ENCODE assay signal across 7 mouse cellular contexts in genomic region chr6:124759259-124759658, GRCm38 (mm10). TPM values are rescaled to one million over a fixed set of nuclear protein-coding genes. Genes with fewer than 3 reads are reported as not detected.
DNase-seq lines count a peak whose midpoint lies in the region; ATAC-seq and TF ChIP-seq lines count a peak whose summit lies in the region.

No protein-coding gene starts in this region.

- peak; percentile 61 for ATAC-seq in activated CD4-positive, CD25-positive, alpha-beta regulatory T cell, adult 4 months
- no peak for ATAC-seq in hindbrain, embryonic 16.5 days

- peak overlapping the region; percentile 88 for H3K4me3 ChIP-seq in gastrocnemius, adult 2 months
- H3K4me3 ChIP-seq in hindbrain, embryonic 16.5 days (ENCODE audit: low read length): no peak overlapping the region

- peak; percentile 87 to 88 for DNase-seq in cerebellum, postnatal 36 days
- DNase-seq in gastrocnemius, adult 2 months: peak; percentile 89
- peak; percentile 83 to 85 for DNase-seq in left cerebral cortex, postnatal 14 days (ENCODE audit: low spot score in 2 of 2)
- DNase-seq in mesoderm, embryonic 11.5 days (ENCODE audit: low read depth, low spot score): peak; percentile 85
- DNase-seq in skeletal muscle tissue, adult 2 months (ENCODE audit: low read depth, low spot score): peak; percentile 78

- peaks cover 26% of the 10 kb centered on the region for H3K4me1 ChIP-seq in hindbrain, embryonic 16.5 days (ENCODE audit: control insufficient read depth, insufficient read depth, low read depth, low read length)

- H3K9ac ChIP-seq in hindbrain, embryonic 16.5 days (ENCODE audit: low read depth, low read length): no peak overlapping the region

- no peaks in the 10 kb centered on the region for H3K36me3 ChIP-seq in hindbrain, embryonic 16.5 days (ENCODE audit: control insufficient read depth, insufficient read depth, low read length)

- no peaks in the 10 kb centered on the region for H3K9me3 ChIP-seq in hindbrain, embryonic 16.5 days (ENCODE audit: control insufficient read depth, low read length)

- H3K27me3 ChIP-seq in hindbrain, embryonic 16.5 days (replicated peaks; ENCODE audit: control insufficient read depth, insufficient read depth, low read length): no peaks in the 10 kb centered on the region

- peak; percentile 96; the same call in 1 of the 2 replicates for TF ChIP-seq CTCF in gastrocnemius, adult 2 months (IDR thresholded peaks at IDR 0.05)

- 3% methylated on average over 5 of the region's 5 CpGs for WGBS in hindbrain, embryonic 16.5 days

- intact Hi-C loops in gastrocnemius, adult 2 months (cut with DNase I): loop anchor here (1.0 to 5.0 kb wide), 6 partner anchors 46 to 189 kb away; partner anchors contain the start of genes C1rb, Emg1, Lpcat3 and Phb2
- intact Hi-C loops in left cerebral cortex, postnatal 14 days (cut with DNase I): no loop called here

- no peak overlapping the region for H3K4me2 ChIP-seq in hindbrain, embryonic 16.5 days (ENCODE audit: low read length)

- peak overlapping the region; percentile 89 for H3K27ac ChIP-seq in gastrocnemius, adult 2 months
- H3K27ac ChIP-seq in hindbrain, embryonic 16.5 days (ENCODE audit: low read depth, low read length): peak overlapping the region; percentile 66

RNA-seq across cellular contexts. Expression of gene Atn1, which starts 2.9 kb away (rescaled TPM):
- polyA plus RNA-seq in activated CD4-positive, CD25-positive, alpha-beta regulatory T cell, adult 4 months (2017; shearing (Covaris generic)): 1 to 10 TPM; 3.3 to 5.7 TPM
- 10 to 100 TPM; 46.4 to 47.9 TPM for total RNA-seq in gastrocnemius, adult 2 months (2021)
- polyA plus RNA-seq in hindbrain, embryonic 16.5 days (2015; fragmentation: Nextera tagmentation; extraction: Ambion mirVana): 24.7 and 28.5 TPM in 2 replicates
- total RNA-seq in left cerebral cortex, postnatal 14 days (2021): 100 to 1,000 TPM; 147 to 166 TPM

RNA-seq across cellular contexts. Expression of gene Gm45234, which starts 3.4 kb away (rescaled TPM):
- polyA plus RNA-seq in activated CD4-positive, CD25-positive, alpha-beta regulatory T cell, adult 4 months (2017; shearing (Covaris generic)): not detected
- not detected for total RNA-seq in gastrocnemius, adult 2 months (2021)
- polyA plus RNA-seq in hindbrain, embryonic 16.5 days (2015; fragmentation: Nextera tagmentation; extraction: Ambion mirVana): not detected in 2 replicates
- not detected for total RNA-seq in left cerebral cortex, postnatal 14 days (2021)

RNA-seq across cellular contexts. Expression of gene Eno2, which starts 10.2 kb away (rescaled TPM):
- polyA plus RNA-seq in activated CD4-positive, CD25-positive, alpha-beta regulatory T cell, adult 4 months (2017; shearing (Covaris generic)): 1 to 10 TPM; 4.4 to 4.7 TPM
- total RNA-seq in gastrocnemius, adult 2 months (2021): 1 to 10 TPM; 1.2 to 2.0 TPM
- polyA plus RNA-seq in hindbrain, embryonic 16.5 days (2015; fragmentation: Nextera tagmentation; extraction: Ambion mirVana): 192 and 210 TPM in 2 replicates
- total RNA-seq in left cerebral cortex, postnatal 14 days (2021): 100 to 1,000 TPM; 719 to 758 TPM

RNA-seq across cellular contexts. Expression of gene Grcc10, which starts 18.1 kb away (rescaled TPM):
- 100 to 1,000 TPM; 529 to 630 TPM for polyA plus RNA-seq in activated CD4-positive, CD25-positive, alpha-beta regulatory T cell, adult 4 months (2017; shearing (Covaris generic))
- total RNA-seq in gastrocnemius, adult 2 months (2021): 100 to 1,000 TPM; 145 to 182 TPM
- 587 and 645 TPM in 2 replicates for polyA plus RNA-seq in hindbrain, embryonic 16.5 days (2015; fragmentation: Nextera tagmentation; extraction: Ambion mirVana)
- 100 to 1,000 TPM; 294 to 301 TPM for total RNA-seq in left cerebral cortex, postnatal 14 days (2021)

RNA-seq across cellular contexts. Expression of gene Lrrc23, which starts 20.3 kb away (rescaled TPM):
- under 1 TPM; 0.61 to 0.73 TPM for polyA plus RNA-seq in activated CD4-positive, CD25-positive, alpha-beta regulatory T cell, adult 4 months (2017; shearing (Covaris generic))
- total RNA-seq in gastrocnemius, adult 2 months (2021): under 1 TPM in 1 of 2 experiments, not detected in 1; 0.48 TPM
- 4.0 and 5.3 TPM in 2 replicates for polyA plus RNA-seq in hindbrain, embryonic 16.5 days (2015; fragmentation: Nextera tagmentation; extraction: Ambion mirVana)
- under 1 TPM; 0.47 to 0.81 TPM for total RNA-seq in left cerebral cortex, postnatal 14 days (2021)

Comparison
In these comparisons a context has a peak if more than half of its experiments do, and no peak if none do; other contexts are left out.
1. RNA of gene Eno2, which starts 10.2 kb away (total RNA-seq): 719 to 758 TPM in left cerebral cortex, postnatal 14 days; 1.2 to 2.0 TPM in gastrocnemius, adult 2 months; every median in the first group is over 100 times any median in the second.
2. Peak in every context shown above with its lines, with median percentiles within 50 percentile points of each other: DNase-seq.